Mouse (Mus musculus): ENCODE measurements at regions not wholly inside any gene's neighbourhood (a gene's known extent, or its start where the extent isn't known, plus 50 kb on each side); places are given as distances from the start of the nearest gene placed in this dataset.
A peak's percentile ranks its signal among the peaks of the same experiment; 100 is the strongest.

DNA sequence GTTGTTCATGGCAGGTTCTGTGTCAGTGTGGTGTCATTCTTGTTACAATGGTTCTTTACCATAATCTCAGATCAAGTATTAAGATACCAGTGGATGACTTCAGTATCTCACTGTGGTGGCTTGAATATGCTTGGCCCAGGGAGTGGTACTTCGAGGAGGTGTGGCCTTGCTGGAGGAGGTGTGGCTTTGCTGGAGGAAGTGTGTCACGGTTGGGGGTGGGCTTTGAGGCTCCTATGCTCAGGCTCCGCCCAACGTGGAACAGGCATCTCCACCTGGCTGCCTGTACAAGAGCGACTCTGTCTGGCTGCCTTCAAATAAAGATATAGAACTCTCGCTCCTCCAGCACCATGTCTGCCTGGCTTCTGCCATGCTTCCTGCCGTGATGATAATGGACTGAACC lies 63.6 kb downstream of the Cd2 start:
- no peak for DNase-seq

DNA sequence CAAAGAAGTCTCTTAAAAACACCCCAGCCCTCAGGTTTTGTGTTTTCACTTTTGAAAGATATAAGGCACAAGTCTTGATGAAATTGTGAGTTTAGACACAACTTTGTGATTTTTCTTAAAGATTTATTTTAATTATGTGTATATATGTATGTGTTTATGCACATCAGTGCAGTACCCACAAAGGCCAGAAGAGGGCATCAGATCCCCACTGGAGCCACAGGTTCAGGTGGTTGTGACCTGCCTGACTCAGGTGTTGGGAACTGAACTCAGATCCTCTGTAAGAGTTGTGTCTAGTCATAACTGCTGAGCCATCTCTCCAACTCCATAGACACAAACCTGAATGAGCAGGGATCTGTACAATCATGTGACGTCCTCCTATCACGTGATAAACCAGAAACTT lies 67.8 kb downstream of the Cd2 start:
- no peak for DNase-seq

DNA sequence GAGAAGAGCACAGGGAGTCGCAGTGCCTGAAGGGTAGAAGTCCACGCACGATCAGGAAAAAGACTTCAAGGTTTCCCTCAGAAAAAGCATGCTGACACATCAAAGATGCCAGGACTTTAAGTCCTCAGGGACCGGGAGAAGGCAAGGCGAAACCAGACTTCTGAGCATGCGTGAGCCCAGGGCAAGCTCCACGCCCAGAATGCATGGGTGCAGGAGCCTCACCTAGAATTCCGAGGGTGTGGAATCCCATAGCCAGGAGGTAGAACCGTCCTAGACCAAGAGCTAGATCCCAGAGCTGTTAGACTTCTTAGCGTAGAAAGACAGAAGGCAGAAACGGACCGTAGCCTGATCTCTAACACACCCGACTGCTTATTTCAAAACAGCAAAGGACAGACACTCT lies 71.0 kb downstream of the Cd2 start:
- DNase-seq = no peak

DNA sequence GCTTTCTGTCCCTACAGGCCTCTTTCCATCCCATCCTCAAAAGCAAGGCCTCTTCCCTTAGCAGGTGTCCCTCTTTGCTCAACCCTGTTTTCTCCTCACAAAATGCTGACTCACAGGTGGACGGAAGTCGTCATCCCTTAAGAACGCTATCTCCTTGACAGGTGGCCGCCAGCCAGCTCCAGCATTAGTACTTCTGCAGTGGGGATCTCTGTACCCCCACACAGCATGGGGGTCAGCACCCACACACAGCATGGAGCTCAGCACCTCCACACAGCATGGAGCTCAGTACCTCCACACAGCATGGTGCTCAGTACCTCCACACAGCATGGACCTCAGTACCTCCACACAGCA lies 74.6 kb downstream of the Cd2 start:
- DNase-seq = no peak

DNA sequence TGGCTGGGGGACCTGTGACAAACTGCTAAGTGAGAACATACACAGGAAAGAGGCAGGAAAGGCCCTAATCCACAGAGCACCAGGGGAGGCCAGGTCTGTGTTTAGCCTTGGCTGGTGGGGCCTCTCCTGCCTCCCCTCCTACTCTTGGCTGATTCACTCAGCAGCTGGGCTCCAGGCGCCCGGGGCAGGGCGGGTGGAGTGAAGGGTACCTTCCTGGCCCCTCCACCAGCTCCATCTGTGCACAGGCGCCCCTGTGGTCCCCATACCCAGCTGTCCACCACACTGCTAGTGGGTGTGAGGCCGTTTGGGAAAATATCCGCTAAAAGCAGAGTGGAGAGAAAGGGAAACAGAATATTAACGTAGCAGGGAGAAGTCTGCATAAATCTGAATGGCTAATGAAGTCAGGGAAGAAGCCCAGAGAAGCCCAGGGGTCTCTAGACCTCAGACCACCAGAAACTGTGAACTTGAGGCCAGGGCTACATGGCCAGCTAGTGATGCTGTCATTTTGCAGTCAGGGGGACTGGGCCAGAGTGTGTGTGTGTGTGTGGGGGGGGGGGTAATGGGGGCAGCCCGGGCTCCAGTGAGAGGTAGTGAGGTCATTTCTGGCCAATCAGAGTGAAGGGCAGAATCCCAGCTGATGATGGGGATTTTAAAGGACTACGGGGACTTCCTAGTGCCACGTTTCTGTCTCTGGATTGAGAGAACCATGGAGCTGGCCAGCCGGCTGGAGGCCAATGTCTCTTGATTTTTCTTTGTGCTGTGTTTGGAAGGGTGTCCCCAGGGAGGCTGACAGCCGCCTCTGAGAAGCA lies 75.1 kb downstream of the Cd2 start:
- DNase-seq = peak; percentile 38 to 52

DNA sequence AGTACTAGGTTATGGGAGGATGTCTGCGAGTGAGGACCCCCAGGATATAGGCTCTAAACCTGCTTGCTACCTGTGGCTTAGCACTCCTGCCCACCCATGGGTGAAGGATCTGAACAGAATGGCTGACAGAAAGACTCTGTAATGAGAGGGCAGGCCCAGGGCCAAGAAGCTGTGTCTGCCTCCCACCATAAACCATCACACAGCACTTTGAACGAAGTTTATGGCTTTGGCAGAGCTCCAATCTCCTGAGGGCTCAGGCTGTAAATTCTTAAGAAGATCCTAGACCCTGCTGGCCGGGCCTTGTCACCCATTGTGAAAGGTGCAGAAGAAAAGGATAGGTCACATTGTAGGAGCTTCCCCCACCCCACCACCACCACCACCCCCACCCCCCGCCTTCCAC lies 75.8 kb downstream of the Cd2 start:
- DNase-seq = peak in 1 of 2 experiments; percentile 31

DNA sequence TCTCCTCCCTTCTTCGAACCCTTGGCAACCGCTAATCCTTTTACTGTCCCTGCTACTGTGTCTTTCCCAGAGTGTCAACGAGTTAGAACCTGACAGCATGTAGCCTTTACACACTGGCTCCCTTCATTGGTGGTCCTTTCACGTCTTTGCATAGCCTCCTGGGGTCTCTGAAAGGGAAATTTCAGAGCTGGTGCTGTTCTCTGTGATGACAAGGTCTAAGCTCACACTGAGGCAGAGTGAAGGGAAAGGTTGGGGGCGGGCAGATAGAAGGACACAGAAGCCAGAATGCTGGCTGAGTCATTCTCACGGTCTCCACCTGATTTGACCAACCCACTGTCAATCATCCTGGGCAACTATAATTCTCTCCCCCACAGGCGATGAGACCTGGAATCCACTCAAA lies 78.2 kb downstream of the Cd2 start:
- no peak for DNase-seq

DNA sequence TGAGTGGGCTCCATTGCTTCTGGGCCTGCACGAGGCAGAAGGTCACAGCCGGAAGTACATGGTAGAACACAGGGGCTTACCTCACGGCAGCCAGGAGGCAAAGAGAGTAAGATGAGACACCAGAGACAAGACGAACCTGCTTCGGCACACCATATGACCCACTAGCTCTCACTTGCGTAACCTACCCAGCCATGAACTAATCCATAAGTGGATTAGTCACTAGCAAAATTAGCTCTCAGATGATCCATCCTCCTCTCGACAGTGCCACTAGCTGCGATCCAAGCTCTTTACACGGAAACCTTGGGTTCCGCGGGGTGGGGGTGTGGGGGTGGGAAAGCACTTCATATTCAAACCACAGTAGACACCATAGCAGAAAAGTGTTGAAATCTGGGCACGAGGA lies 79.0 kb downstream of the Cd2 start:
- no peak for DNase-seq

DNA sequence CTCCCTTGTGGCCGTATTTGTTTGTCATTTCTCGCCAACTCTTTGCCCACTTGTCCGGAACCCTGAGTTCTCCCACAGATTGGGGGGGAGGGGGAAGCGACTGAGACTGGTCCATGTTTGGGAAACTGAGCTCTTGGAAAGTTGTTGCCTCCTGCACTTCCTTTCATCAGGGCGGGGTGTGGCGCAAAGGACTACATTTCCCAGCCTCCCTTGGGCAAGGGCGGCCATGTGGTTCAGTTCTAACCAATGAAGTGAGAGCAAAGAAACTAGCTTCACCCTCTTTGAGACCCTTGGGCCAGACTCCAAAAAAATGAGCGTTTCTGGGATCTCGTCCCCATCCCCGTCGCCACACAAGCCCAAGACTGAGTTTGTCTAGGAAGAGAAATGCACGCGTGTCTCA lies 81.6 kb downstream of the Cd2 start:
- DNase-seq = peak in 1 of 2 experiments; percentile 31

DNA sequence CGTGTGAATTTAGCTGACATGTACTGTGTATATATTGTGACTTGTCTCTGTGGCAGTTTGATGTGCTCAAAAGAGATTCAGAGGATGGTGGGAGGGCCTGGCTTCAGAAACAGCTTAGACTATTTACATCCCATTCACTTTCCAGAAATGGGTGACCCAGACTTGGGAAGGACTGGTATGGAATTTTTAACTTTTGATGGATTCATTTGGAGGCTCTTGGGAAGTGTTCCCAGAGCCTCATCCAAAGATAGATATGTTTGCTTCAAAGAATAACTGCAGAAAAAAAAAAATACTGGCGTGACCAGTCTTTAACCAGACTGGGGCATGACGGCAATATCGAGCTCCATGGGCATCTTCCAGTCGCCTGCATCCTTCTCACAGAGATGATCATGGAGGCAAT lies 84.6 kb upstream of the Ptgfrn start:
- DNase-seq = no peak

DNA sequence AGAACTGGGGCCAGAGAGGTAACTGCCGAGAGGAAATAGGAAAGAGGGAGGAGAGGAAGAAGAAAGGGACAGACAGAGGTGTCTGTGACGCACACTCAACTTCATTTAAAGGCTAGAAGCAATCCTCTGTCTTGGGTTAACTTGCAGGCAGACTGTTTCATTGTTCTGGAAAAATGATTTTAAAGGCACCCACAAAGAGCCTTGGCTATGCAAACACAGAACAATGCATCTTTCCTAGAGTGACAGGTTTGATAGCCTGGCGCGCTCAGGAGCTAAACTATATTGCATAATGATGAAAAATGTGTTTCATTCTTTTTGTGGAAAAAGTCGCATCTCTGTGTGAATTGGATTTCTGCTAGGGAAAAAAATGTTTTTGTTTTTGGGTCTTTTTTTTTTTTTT lies 84.2 kb upstream of the Ptgfrn start:
- no peak for DNase-seq

DNA sequence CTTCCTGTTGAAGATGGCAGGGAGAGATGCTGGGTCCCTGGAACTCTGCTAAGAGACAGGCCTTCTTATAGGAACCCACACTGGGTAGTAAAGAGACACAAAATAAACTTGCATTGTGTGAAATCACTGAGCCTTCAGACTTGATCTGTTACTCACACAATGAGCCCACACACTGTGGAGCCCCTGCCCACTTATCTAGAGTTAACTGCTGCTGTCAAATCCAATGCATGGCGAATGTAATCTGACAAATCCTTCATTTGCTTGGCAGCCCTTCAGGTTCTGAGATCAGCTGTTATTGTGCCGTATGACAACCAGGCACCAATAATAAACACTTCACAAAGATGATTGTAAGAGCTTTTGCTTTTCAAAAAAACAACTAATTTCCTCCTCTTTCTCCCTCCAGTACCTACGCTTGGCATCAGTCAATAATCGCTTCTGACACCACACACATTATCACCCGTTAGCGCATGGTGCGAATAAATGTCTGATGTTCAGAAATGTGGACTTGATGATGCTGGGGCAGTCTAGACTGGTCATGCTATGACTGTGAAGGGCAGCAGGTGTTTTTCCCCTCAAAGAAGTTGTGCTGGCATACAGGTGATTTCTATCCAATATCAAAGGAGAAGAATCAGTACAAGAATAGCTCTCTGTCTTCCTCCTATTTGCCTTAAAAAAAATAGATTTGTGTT lies 81.4 kb upstream of the Ptgfrn start:
- no peak for DNase-seq

DNA sequence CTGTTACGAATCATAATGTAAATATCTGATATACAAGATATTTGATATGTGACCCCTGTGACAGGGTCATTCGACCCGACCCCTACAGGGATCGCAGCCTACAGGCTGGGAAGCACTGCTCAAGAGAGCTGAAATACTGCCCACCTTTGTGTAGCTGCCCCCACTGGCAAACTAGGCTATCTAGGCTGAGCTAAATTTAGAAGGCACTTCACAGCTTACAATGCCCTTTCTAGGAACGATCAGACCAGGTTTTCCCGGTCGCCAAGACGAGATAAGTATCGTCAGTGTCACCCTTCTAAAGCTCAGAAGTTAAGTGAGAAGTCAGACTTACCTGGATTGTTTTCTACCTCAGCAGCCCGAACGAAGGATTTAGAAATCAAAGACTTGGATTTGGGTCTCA lies 71.9 kb upstream of the Ptgfrn start:
- DNase-seq = no peak

DNA sequence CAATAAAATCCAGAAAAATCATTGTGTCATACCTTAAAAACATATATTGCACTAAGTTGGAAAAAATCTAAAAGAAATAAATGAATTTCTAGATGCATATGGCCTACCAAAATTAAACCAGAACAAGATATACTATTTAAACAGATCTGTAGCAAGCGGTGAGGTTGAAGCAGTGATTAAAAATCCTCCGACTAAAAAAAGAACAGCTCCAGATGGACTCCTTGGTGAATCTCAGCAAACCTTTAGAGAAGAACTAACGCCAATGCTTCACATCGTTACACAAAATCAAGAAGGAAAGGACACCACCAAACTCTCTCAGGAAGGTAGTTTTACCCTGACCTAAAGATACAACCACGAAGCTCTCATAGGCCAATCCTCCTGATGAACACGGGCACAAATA lies 63.9 kb upstream of the Ptgfrn start:
- no peak for DNase-seq

DNA sequence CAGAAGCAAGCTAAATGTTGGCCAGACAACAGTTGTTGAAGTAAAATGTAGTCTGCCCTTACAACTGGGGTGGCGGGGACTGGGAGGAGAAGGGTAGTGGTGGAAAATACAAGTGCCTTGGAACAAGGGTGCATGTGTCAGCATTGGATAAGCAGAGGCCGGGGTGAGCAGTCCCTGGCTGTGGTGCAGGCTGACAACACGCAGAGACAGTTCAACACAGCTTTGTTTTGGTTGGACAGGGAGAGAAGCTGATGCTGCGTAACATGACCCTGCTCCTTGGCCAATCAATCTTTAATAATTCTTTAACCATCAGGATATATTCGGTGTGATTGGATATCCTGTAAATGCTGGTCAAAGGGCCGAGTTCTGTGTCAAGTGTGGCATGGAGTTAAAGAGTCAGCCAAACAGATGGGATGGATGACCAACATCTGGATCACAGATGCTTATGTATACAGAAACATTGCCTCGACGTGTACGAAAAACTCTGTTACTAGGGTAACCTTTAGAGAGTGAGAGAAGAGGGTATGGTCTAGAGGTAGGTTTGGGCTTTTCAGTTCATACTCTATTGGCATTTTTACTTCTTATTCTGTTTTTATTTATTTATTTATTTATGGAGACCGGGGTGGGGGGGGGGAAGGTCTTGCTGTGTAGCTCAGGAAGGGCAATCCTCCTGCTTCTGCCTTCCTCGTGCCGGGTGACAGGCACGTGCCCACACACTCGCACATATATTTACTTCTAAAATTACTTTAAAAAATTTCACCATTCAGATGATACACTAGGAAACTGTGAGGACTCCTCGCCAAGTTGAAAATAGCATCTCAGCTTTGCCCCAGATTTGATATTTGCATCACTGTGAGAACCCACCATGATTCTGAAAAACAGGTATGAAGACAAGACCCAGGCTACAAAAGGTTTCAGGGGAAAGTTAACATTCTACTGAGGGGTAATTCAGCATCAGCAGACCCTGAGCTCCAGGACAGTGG lies 60.2 kb upstream of the Ptgfrn start:
- no peak for DNase-seq

DNA sequence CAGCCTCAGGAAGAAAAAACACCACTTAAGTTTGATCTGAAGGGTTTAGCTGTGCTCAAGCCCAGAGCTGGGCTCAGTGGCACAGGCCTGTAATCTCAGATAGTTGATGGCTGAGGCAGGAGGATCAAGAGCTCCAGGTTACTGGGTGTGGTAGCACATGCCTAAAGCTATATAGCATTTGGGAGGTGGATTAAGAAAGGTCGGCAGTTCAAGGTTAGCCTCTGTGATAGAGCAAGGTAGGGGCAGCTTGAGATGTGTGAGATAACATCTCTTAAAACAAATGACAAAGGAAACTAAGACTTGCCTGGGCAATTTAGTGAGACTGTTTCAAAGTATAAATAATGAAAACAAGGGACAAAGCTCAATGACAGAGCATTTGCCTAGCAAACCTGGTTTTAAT lies 56.9 kb upstream of the Ptgfrn start:
- no peak for DNase-seq

DNA sequence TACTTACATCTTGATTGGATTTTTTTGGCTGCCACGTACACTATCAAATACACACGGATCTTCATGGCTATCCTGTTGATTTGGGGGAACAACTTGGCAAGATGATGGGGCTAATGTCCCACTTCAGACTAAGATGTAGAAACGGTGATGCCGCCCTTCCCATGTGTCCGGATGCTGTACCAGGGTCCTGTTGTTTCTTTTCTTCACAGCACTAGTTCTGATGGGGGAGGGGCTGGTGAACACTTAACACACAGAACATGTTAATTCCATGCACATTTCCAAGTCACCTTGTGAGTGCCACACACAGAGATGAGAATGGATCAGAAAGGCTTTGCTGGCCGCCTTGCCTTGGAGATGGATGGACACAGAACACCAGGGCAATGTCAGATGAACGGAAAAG lies 56.5 kb upstream of the Ptgfrn start:
- DNase-seq = no peak

DNA sequence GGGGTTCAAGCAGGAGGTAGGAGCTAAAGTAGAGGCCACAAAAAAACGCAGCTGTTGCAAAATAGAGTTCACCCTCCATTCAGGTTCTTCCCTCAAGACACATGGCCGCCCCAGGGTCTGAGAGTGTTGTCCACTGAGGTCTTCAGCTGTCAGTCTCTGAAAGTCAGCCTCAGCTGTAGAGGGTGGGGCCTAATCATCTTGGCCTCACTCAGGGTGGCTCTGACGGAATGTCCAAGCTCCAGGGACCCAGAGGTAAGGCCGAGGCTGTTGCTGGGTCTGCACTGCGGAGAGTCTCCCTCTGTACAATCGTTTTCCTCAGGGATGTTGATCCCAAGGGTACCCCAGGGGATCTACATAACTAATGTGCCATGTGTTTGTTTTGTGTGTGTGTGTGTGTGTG lies 55.2 kb upstream of the Ptgfrn start:
- DNase-seq = no peak

DNA sequence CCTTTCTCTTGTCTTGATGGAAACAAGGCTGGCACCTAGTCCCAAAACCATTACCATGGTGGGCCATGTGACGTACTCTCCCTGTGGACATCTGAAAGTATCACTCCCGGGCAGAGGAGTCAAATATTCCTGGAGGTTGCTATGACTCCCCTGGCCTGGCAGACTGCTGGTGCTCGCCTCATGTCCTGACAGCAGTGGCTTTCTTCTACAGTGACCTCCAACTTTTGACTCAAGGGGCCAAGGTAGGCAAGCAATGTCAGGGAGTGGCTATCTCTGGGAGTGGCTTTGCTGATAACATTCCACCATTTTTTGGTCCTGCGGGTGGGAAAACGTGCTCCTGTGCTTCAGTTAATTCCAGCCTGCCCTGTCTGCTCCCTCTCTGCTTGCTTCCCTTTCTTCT lies 54.7 kb upstream of the Ptgfrn start:
- DNase-seq = no peak

DNA sequence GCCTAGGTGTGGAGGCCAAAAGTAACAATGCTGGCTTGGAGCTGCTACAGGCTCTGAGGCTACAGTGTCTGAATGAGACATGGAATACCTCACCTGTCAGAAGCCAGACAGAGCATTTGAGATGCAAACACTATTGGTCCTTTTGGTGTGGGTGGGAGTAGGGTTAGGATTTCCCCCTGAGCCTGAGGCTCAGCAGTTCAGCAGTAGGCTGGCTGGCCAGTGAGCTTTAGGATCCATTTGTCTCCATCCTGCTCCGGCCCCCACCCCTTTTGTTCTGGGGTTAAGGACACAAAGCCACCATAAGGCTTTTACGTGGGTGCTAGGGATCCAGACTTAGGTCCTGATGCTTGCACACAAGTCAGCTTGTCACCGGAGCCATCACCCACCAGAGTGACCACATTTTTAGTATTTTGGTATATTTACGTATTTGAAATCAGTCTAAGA lies 53.9 kb upstream of the Ptgfrn start:
- no peak for DNase-seq

DNA sequence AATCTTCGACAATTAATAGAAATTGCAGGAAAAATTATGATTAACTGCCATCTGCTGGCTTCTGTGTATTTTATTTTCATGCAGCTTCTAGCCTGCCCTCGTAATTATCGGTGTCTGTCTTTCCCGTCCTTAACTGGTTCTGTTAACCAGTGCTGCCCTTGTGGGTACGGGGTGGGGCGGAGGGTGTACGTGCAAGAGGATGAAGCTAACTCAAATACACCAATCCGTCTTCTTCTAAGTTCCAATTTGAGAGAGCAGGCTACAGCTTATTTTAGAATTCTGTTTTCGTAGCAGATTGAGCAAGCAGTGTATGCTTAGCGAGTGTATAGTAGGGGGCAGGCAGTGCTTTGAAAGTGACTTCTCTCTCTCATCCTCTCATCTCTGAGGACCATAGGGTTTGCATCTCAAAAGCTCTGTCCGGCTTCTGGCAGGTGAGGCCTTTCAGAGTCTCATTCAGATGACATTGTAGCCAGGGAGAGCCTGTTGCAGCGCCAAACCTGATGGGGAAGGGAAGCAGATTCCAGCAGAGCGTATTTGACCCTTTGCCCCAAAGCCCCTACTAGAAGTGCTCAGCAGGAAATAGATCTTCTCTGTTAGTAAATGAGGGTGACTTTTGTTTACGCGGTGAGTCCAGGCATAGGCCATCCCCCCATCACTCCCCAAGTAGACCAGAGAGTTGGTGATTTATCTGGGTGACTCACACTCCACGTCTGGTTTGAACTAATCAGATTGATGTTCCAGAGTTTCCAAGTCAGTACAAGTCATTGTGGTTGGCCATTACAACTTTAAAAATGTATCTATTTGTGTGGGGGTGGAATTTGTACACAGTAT lies 53.3 kb upstream of the Ptgfrn start:
- DNase-seq = no peak

DNA sequence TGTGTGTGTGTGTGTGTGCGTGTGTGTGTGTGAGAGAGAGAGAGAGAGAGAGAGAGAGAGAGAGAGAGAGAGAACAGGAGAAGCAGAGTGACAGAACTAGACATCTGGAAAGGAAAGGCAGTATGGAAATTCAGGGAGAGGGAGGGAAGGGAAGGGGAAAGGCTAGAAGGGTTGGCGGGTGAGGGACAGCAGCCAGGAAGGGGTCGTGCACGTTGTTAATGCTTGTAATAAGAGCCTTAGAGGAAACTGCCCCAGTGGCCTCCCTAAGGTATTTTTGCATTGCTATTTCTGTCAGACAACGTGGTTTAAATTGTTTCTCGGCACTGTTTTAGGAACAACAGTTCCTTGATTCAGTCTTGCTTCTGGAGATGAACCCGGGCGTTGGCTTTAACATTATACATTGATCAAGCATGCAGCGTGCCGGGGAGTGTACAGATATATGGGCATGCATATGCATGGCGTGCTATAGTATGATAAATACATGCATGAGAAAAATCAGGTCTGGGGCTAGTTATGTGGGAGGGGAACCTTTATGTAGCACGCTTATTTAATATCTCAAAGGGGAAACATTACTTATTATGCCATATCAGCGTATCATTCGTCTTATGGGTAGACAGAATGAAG lies 52.6 kb upstream of the Ptgfrn start:
- DNase-seq = no peak
